Mouse (Mus musculus): ENCODE measurements around the gene Plscr2.
"Not testable (repeated sequence)": the region's sequence is repeated elsewhere in the genome, so short reads cannot be mapped to it uniquely, and the experiment has no call there.

Gene Plscr2

DNA sequence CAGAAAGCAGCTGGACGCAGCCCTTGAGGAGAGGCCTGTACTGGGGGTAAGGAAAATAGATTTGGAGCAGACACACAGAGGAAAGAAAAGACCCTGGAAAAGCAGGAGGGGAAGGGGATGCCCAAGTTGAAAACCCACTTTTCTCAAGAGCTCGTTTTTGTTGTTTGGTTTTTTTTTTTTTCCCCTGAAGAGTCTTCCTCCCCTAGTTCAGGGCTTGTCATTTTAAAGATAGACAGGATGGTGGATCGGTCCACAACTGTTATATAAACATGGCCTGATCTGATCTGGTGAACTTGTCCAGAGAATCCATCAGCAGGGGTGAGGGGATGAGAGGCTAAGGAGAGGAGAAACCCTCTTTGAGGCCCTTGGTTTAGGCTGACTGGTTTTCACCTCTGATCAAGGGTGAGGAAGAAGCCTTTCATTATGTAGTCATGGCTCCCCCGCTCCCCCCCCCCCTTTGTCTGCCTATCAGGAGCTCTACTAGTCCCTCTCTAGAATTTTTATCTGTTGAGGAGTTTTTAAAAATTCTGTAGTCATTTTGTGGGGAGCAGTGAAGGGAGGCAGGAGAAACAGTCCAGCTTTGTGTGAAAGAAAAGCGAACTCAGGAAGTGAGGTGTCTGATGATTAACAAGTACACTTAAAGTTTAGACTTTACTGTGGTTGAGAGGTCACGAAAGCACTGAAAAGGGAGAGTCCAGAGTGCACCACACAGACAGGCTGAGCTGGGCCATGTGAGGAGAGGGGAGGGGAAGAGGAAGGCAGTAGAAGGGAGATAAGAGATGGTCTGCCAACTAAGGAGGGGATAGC, 1.2 kb upstream of the Plscr2 start:
- peak; percentile 98 for DNase-seq (ENCODE audit: low read depth)

GRCm38 (mm10) chr9:92276360-92276759, 958 bp downstream of the Plscr2 start:
- DNase-seq (ENCODE audit: low read depth), result no peak

DNA sequence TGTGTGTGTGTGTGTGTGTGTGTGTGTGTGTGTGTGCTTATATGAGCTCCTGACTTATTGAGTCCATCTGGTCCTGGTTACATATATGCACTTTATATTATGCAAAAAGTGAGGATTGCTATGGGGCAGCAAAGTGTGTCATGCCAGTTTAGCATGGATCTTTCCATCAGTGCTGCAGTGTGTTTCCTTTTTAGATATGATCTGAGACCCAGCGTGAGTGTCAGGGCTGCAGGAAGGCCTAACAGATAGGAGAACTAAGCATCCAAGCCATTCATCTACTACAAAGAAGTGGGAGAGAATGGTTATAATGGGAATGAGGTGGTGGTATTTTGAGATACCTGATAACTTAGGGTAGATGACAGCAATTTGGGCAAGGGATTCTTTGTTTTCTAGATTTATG, 4.6 kb downstream of the Plscr2 start:
- DNase-seq (ENCODE audit: low read depth), result peak; percentile 66

- peak; percentile 49 for DNase-seq (ENCODE audit: low read depth)
Observed at GRCm38 (mm10) chr9:92282563-92283171, 7.3 kb downstream of the Plscr2 start.

GRCm38 (mm10) chr9:92289675-92290074, 14.3 kb downstream of the Plscr2 start:
- DNase-seq (ENCODE audit: low read depth), result peak; percentile 97

DNA sequence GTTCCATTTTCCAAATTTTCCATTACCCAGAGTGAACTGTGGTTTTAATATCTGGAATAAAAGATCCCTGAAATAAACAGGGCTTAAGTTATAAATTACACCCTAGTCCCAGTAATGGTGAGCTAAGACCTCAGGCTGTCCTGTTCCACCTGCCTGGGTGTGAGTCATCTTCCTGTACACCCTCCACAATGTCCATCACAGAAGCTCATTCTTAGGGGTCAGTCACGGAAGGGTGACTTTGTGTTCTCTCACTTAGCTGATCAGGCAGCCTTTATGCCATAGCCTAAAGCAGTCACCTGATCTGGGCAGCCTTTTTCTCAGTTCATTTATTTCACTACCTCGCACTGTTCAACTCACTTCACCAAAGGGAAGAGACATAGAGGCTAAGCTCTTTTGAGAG, 16.8 kb downstream of the Plscr2 start:
- peak; percentile 86 for DNase-seq (ENCODE audit: low read depth)

DNA sequence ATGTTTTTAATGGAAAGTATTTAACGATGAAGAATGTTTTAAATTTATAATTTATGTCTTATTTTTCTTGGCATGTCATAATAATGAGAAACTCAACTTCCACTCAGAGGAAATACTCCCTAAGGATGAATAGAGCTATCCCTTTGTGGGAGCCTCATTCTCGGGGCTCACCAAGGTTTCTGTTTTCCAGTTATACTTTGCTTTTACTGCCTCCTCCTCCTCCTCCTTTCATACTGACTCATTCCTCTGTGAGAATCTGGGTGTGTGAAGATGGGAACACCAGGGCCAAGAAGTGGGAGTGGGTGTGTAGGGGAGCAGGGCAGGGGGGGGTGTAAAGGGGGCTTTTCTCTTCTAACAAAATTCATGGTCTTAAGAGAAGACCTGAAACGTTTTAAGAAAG, 17.5 kb downstream of the Plscr2 start:
- DNase-seq (ENCODE audit: low read depth), result no peak

DNA sequence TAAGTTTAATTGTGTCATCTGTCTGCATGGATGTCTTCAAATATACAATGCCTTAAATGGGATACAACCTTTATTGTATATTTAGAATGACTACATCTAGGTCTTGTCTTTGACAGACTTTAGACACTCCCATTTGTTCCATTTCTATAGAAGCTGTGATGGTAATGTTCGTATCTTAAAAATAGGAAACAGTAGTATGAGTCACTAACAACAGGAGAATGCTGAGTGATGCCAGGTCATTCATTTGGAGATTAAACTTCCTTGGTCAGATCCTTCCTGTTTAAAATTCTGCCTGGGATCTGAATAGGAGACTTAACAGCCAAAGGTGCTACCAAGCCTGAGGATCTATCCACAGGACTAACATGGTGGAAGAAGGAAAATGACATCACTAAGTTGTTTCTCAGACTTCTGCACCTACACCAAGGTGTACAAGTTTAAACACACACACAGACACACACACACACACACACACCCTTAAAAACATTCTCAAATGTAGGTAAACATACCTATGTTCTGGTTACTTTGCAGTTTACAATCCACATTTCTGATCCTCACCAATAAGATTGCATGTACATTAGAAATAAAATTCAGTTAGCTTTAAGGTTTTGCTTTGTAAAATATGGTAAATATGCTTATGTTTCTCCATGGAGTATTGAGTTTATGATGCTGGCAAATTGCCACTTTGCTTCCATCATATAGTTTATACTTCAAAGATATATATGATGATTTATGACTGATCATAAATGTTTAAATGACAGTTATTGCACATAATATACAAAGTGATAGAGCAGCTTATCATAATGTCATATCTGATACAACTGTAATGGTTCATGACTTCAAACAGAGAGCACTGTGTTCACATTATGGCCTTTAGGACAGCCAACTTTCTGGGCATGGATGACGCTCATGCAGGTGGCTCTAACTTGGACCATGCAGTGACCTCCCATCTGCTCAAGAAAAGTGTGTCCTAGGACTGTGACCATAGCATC, 18.5 kb downstream of the Plscr2 start:
- DNase-seq (ENCODE audit: low read depth), result peak; percentile 88

GRCm38 (mm10) chr9:92298288-92298687, 22.9 kb downstream of the Plscr2 start:
- DNase-seq (ENCODE audit: low read depth), result no peak

GRCm38 (mm10) chr9:92301213-92301612, 25.8 kb downstream of the Plscr2 start:
- DNase-seq (ENCODE audit: low read depth), result no peak

DNA sequence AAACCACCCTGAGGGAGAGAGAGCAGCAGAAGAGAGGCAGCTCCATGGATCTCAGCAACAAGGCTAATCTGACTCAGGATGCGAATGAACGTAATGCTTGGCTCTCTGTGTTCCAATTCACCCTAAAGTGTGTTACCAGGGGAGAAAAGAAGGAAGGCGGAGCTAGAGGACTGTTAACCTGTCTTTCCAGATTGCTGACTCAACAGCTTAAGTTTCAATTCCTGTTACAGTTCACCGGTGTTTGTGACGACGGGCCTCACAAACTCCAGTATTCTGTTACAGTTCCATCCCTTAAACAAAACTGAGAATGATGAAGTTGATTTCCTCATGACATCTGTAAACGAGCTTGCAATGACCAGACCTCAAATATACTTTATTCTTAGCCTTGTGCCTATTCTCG, 29.7 kb downstream of the Plscr2 start:
- DNase-seq (ENCODE audit: low read depth), result no peak

DNA sequence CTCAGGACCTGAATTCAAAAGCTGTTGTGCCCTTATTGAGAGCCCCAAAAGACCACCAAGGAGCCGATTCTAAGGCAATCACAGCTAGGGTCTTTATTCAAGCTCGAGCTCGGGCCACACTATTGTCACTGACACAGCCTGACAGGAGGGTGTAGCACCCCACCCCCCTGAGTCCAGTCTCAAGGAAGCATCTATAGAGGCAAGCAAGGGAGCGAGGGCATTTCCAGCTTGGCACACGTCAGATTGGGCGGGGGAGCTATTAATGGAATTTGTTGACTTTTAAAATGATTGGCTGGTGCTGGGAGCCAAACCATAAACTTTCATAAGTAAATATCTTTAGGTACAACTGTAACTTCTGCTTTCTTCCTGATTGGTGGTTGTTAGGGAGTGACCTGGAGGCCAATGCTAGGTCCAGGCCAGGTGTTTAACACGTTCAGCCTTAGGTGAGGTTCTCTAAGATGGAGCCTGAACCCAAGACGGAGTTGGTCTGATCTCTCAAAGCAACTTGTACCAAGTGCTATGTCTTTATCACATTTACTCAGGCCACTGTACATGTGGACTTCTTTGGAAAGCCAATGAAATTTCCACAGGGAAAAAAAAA, 30.3 kb downstream of the Plscr2 start:
- no peak for DNase-seq (ENCODE audit: low read depth)

GRCm38 (mm10) chr9:92309077-92309476, 33.7 kb downstream of the Plscr2 start, which contains the start of gene 1700057G04Rik:
Gene 1700057G04Rik, plus strand, starts transcription at chr9:92309377.
- DNase-seq (ENCODE audit: low read depth), result no peak

DNA sequence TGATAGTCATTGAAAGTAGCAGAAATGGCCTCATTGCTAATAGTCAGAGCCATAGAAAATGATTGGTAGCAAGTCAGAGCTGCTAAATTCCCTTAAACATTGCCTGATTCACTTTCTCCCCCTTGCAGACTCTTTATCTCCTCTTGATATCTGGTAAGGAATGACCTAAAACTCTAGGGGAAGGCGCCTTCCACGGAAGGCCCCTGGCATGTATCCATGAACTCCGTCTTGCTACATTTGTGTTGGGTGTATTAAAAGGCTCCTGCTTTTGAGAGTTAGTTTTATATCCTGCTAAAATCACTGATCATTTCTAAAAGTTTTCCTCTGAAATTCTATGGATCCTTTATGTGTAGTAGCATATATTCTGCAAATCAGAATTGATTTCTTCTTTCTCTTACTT, 41.4 kb downstream of the Plscr2 start:
- DNase-seq (ENCODE audit: low read depth), result no peak

DNA sequence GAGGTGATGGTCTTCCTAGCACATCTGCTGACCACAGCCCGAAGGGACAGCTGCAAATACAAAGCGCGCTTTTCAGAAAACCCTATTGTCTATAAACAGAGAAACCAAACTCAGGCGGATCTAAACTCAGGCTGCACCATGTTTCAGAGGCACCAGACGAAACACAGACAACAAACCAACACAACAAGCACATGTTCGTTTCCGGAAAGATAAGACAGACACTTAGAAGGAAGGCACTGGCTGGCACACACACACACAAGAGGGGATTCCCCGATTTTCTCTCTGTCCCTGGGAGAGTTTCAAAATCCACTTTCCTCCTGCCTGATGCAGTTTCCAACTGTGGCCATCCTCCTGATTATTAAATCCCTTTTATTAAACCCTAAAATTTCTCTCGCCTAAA, 50.5 kb downstream of the Plscr2 start:
- DNase-seq (ENCODE audit: low read depth), result not testable (repeated sequence)

DNA sequence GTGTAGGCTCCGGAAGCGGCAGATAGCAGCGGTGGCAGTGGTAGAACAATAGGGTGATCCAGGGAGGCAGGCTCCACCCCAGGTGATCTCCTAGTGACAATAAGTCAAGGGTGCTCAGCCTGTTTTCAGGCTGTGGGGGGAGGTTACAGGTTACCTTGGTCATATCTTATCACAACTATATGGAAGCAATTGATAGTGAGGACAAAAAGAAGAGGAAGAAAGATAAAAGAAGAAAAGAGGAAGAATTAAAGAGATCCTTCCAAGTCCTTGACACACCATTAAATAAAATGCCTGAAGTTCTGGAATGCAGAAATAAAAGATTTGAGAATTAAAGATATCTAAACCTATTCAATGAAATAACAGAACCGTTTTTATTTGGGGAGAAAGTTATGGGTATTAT, 51.4 kb downstream of the Plscr2 start:
- no peak for DNase-seq (ENCODE audit: low read depth)

GRCm38 (mm10) chr9:92331383-92331782, 56.0 kb downstream of the Plscr2 start:
- DNase-seq (ENCODE audit: low read depth), result no peak

DNA sequence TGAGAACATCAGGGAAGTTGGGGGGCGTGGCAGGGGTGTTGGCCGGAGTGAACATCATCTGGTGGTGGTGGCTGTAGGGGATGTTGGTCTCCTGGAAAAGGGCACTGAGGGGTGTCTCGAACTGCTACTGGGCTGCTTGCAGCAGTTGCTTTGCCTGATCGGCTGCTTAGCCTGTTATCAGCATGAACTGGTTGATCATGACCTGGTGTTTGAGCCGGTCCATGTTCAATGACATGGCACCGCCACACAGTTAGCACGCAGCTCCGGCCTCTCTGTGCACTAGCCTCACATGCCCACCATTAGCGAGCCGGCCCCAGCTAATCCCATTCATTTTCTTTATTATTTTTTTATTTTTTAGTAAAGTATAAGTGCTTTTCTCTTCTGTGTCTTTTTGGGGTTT, 59.4 kb downstream of the Plscr2 start:
- DNase-seq (ENCODE audit: low read depth), result no peak

- DNase-seq (ENCODE audit: low read depth), result peak; percentile 71
Observed at GRCm38 (mm10) chr9:92335277-92335818, 59.9 kb downstream of the Plscr2 start.

- DNase-seq (ENCODE audit: low read depth), result no peak
Observed at GRCm38 (mm10) chr9:92337063-92337462, 61.7 kb downstream of the Plscr2 start.

DNA sequence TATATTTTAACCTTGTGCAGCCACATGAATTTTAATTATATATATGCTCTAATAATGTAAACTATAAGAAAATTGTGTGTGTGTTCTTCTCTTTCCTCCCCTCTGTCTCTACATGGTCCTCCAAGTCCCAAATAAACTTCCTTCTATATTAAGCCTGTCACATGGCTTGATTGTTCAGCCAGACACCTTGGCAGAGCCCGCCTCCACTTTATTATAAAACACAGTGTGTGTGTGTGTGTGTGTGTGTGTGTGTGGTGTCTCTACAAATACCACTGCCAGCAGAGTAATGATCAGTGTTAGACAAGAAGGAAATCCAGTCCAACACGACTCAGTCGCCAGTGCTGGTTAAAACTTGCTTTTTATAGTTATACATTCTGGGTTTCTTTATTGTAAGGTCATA, 62.3 kb downstream of the Plscr2 start:
- no peak for DNase-seq (ENCODE audit: low read depth)

DNA sequence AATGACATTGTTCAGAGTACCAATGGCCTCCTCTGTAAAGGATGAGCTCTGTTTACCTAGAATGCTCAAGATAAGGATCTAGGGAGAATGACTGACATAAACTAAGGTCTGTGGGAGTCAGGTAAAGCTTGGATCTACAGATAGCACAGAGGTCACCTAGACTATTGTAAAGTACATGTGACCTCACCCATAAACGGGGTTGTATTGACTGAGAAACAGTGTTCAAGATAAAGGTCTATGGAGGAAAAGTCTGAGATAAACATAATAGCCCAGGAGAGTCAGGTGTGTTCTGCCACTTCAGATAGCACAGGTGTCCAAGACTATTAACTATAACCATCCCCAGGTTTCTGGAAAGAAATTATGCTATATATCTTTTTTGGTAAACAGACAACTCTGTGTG, 63.6 kb downstream of the Plscr2 start:
- no peak for DNase-seq (ENCODE audit: low read depth)

Data from 416B (cell line).